Mouse (Mus musculus) splenic B cell, adult 2 months (primary cell): ENCODE measurements around the gene Inafm2.

Experiments
- DNase-seq: peaks from one replicate; pipeline ENCODE4 v3.0.0-alpha.2; 2011; ENCODE audit warnings: low read depth, low spot score
- H3K27me3 ChIP-seq: 2 replicates; pipeline ENCODE4 v1.6.1; 2012; ENCODE audit warnings: mild to moderate bottlenecking, low read length, moderate library complexity, mixed read lengths; ENCODE audit not compliant: control insufficient read depth, poor library complexity, insufficient read depth, severe bottlenecking
- H3K36me3 ChIP-seq: 2 replicates; pipeline ENCODE4 v1.6.1; 2012; ENCODE audit warnings: mild to moderate bottlenecking, low read length, moderate library complexity, mixed read lengths; ENCODE audit not compliant: control insufficient read depth, poor library complexity, insufficient read depth, severe bottlenecking

Inafm2 gene

GRCm38 (mm10) chr2:118779504-118780480, 34.2 kb downstream of the Inafm2 start, which contains the start of gene Disp2:
Gene Disp2 (plus strand): TSS chr2:118779719.
- no peaks in the 10 kb centered on the region for H3K27me3 ChIP-seq
- peak; percentile 84 for DNase-seq
- H3K36me3 ChIP-seq = no peaks in the 10 kb centered on the region

GRCm38 (mm10) chr2:118781115-118781514, 35.6 kb downstream of the Inafm2 start:
- no peaks in the 10 kb centered on the region for H3K36me3 ChIP-seq
- DNase-seq = no peak

GRCm38 (mm10) chr2:118782303-118782702, 36.7 kb downstream of the Inafm2 start:
- H3K27me3 ChIP-seq = no peaks in the 10 kb centered on the region
- no peak for DNase-seq
- H3K36me3 ChIP-seq = no peaks in the 10 kb centered on the region

More at GRCm38 (mm10) chr2:118781115-118781514, 35.6 kb downstream of the Inafm2 start:
- no peaks in the 10 kb centered on the region for H3K27me3 ChIP-seq

- Histone ChIP-seq H3K36me3 (no peaks in the 10 kb centered on the region), H3K27me3 (no peaks in the 10 kb centered on the region)
- no peak for DNase-seq
These were observed 37.5 kb downstream of the Inafm2 start for GRCm38 (mm10) chr2:118783093-118783492.

- no peaks in the 10 kb centered on the region for H3K27me3 ChIP-seq
- H3K36me3 ChIP-seq = no peaks in the 10 kb centered on the region
- DNase-seq = no peak
These were observed 38.1 kb downstream of the Inafm2 start for GRCm38 (mm10) chr2:118783663-118784062.

- no peak for DNase-seq
- Histone ChIP-seq H3K27me3 (no peaks in the 10 kb centered on the region), H3K36me3 (no peaks in the 10 kb centered on the region)
These were observed 41.0 kb downstream of the Inafm2 start for GRCm38 (mm10) chr2:118786525-118786924.

- Histone ChIP-seq H3K27me3 (no peaks in the 10 kb centered on the region), H3K36me3 (no peaks in the 10 kb centered on the region)
- DNase-seq = no peak
These were observed 43.9 kb downstream of the Inafm2 start for GRCm38 (mm10) chr2:118789501-118789900.

- H3K27me3 ChIP-seq = no peaks in the 10 kb centered on the region
- H3K36me3 ChIP-seq = no peaks in the 10 kb centered on the region
- DNase-seq = no peak
These were observed 44.6 kb downstream of the Inafm2 start for GRCm38 (mm10) chr2:118790221-118790550.

GRCm38 (mm10) chr2:118790551-118791525, 45.3 kb downstream of the Inafm2 start:
- H3K36me3 ChIP-seq = no peaks in the 10 kb centered on the region
- DNase-seq = peak; percentile 57

GRCm38 (mm10) chr2:118791591-118792258, 46.2 kb downstream of the Inafm2 start:
- H3K36me3 ChIP-seq = no peaks in the 10 kb centered on the region
- no peaks in the 10 kb centered on the region for H3K27me3 ChIP-seq
- DNase-seq = no peak

More at GRCm38 (mm10) chr2:118790551-118791525, 45.3 kb downstream of the Inafm2 start:
- no peaks in the 10 kb centered on the region for H3K27me3 ChIP-seq

- DNase-seq = no peak
- no peaks in the 10 kb centered on the region for H3K36me3 ChIP-seq
- no peaks in the 10 kb centered on the region for H3K27me3 ChIP-seq
These were observed 46.7 kb downstream of the Inafm2 start for GRCm38 (mm10) chr2:118792259-118792613.

GRCm38 (mm10) chr2:118793636-118794035, 48.1 kb downstream of the Inafm2 start:
- Histone ChIP-seq H3K36me3 (no peaks in the 10 kb centered on the region), H3K27me3 (no peaks in the 10 kb centered on the region)
- no peak for DNase-seq
